Mouse (Mus musculus) midbrain, postnatal 0 days (tissue): ENCODE measurements around the gene Gipr. TPM values are rescaled to one million over a fixed set of nuclear protein-coding genes. Genes with fewer than 3 reads are reported as not detected.

Experiments used
- ATAC-seq: fragments of 200-750 bp; cut with Nextera tagmentation; 2 replicates; pipeline ENCODE4 v1.8.0; 2017; ENCODE audit warnings: moderate number of reproducible peaks, mild to moderate bottlenecking, moderate TSS enrichment, moderate library complexity; ENCODE audit not compliant: low FRiP score
- DNase-seq: peaks from one replicate; pipeline ENCODE4 v3.0.0-alpha.2; 2015; ENCODE audit warnings: low spot score
- H3K27ac ChIP-seq: fragments of 300-500 bp; sonication (generic); 2 replicates; pipeline ENCODE4 v1.5.1; 2014; ENCODE audit warnings: low read depth, mild to moderate bottlenecking, low read length, mixed read lengths
- H3K27me3 ChIP-seq: fragments of 300-500 bp; sonication (generic); 2 replicates; pipeline ENCODE4 v1.6.1; 2014; ENCODE audit warnings: low read length, control low read depth, mixed read lengths; ENCODE audit not compliant: insufficient read depth
- H3K36me3 ChIP-seq: fragments of 300-500 bp; sonication (generic); 2 replicates; pipeline ENCODE4 v1.6.1; 2014; ENCODE audit warnings: low read length, control low read depth, mixed read lengths; ENCODE audit not compliant: insufficient read depth
- H3K4me1 ChIP-seq: fragments of 300-500 bp; sonication (generic); 2 replicates; pipeline ENCODE4 v1.6.1; 2014; ENCODE audit warnings: mild to moderate bottlenecking, control low read depth, antibody characterized with exemption, low read length, mixed read lengths; ENCODE audit not compliant: insufficient read depth
- H3K4me2 ChIP-seq: fragments of 300-500 bp; sonication (generic); 2 replicates; pipeline ENCODE4 v1.6.1; 2014; ENCODE audit warnings: low read depth, mild to moderate bottlenecking, low read length, mixed read lengths; ENCODE audit not compliant: poor library complexity, severe bottlenecking
- H3K4me3 ChIP-seq: fragments of 300-500 bp; sonication (generic); 2 replicates; pipeline ENCODE4 v1.5.1; 2014; ENCODE audit warnings: low read depth, mild to moderate bottlenecking, low read length, moderate library complexity
- H3K9ac ChIP-seq: fragments of 300-500 bp; sonication (generic); replicated peaks from 2 replicates; pipeline ENCODE4 v1.6.1; 2014; ENCODE audit warnings: mild to moderate bottlenecking, low read length, moderate library complexity, mixed read lengths; ENCODE audit not compliant: poor library complexity, severe bottlenecking
- H3K9me3 ChIP-seq: fragments of 300-500 bp; sonication (generic); 2 replicates; pipeline ENCODE4 v1.6.1; 2016; ENCODE audit warnings: low read length, control low read depth
- CTCF ChIP-seq: IDR thresholded peaks from 2 replicates; pipeline ENCODE4 v1.5.1; 2016; ENCODE audit warnings: antibody characterized with exemption, mild to moderate bottlenecking
- WGBS: fragments of 180-500 bp; shearing (Covaris S2); extraction: QIAGEN DNeasy Blood & Tissue Kit; methylation state at CpG from one replicate; pipeline ENCODE4 v1.1.7; 2014; 5-methylcytosine and 5-hydroxymethylcytosine counted together
- polyA plus RNA-seq: library from polyadenylated mRNA; unstranded; fragments of >200 nt; fragmentation: Nextera tagmentation; extraction: Ambion mirVana; gene quantifications from 2 replicates; pipeline ENCODE4 v1.2.1, GENCODE M21; 2015
- total RNA-seq: library from RNA; depleted of rRNA; stranded (reverse); fragments of >200 nt; gene quantifications from 2 replicates; pipeline ENCODE4 v1.2.3, GENCODE M21; 2014

Gene Gipr
- total and polyA plus RNA-seq, 2 experiments from 2014 or later = 2.3 to 7.4 TPM

- DNase-seq (no peak), ATAC-seq (no peak)
- Histone ChIP-seq H3K27ac (no peak overlapping the region), H3K4me1 (no peaks in the 10 kb centered on the region; the same call in 1 of the 2 replicates), H3K36me3 (0 out of 2 replicates have a peak, but pooled peaks cover 2% of the 10 kb centered on the region), H3K9ac (peak overlapping the region; percentile 85; the same call in 1 of the 2 replicates), H3K9me3 (no peaks in the 10 kb centered on the region), H3K4me2 (peak overlapping the region; percentile 88), H3K27me3 (no peaks in the 10 kb centered on the region), H3K4me3 (peak overlapping the region; percentile 74)
- WGBS = 62% methylated on average over 7 of the region's 7 CpGs
- TF ChIP-seq CTCF = no peak
Measured at GRCm38 (mm10) chr7:19177216-19177615, 11.3 kb upstream of the Gipr start.

- no peak for DNase-seq
Measured at GRCm38 (mm10) chr7:19176516-19176947, 10.6 kb upstream of the Gipr start.

GRCm38 (mm10) chr7:19175708-19176515 is 10.0 kb upstream of the Gipr start, which contains the start of gene Eml2:
Gene Eml2, plus strand, starts transcription at chr7:19176421.
- H3K9ac ChIP-seq = peak within 1 kb of the TSS; percentile 85
- peak; percentile 95 for ATAC-seq
- under 1% methylated on average over 30 of the region's 30 CpGs for WGBS
- peak; percentile 95 for DNase-seq
- peak within 1 kb of the TSS; percentile 63 for H3K27ac ChIP-seq
- H3K4me1 ChIP-seq = no peaks in the 10 kb centered on the region; the same call in 1 of the 2 replicates
- no peak for TF ChIP-seq CTCF
- H3K36me3 ChIP-seq = no peaks in the 10 kb centered on the region
- peak within 1 kb of the TSS; percentile 88 for H3K4me2 ChIP-seq
- peak within 1 kb of the TSS; percentile 74 for H3K4me3 ChIP-seq
- H3K27me3 ChIP-seq = no peaks in the 10 kb centered on the region
- no peaks in the 10 kb centered on the region for H3K9me3 ChIP-seq

More at GRCm38 (mm10) chr7:19176516-19176947, 10.6 kb upstream of the Gipr start:
- 6% methylated on average over 16 of the region's 21 CpGs for WGBS
- H3K9ac ChIP-seq = peak overlapping the region; percentile 85
- no peak for TF ChIP-seq CTCF
- no peaks in the 10 kb centered on the region for H3K27me3 ChIP-seq
- H3K9me3 ChIP-seq = no peaks in the 10 kb centered on the region
- peak; percentile 25 for ATAC-seq
- peak overlapping the region; percentile 88 for H3K4me2 ChIP-seq
- peak overlapping the region; percentile 63 for H3K27ac ChIP-seq
- no peaks in the 10 kb centered on the region; the same call in 1 of the 2 replicates for H3K4me1 ChIP-seq
- peak overlapping the region; percentile 74 for H3K4me3 ChIP-seq
- 0 out of 2 replicates have a peak, but pooled peaks cover 1% of the 10 kb centered on the region for H3K36me3 ChIP-seq

GRCm38 (mm10) chr7:19172874-19173273 is 6.9 kb upstream of the Gipr start:
- Histone ChIP-seq H3K27ac (no peak overlapping the region; the same call in 1 of the 2 replicates), H3K9me3 (no peaks in the 10 kb centered on the region), H3K4me2 (peak overlapping the region; percentile 45), H3K36me3 (no peaks in the 10 kb centered on the region), H3K4me1 (no peaks in the 10 kb centered on the region; the same call in 1 of the 2 replicates), H3K27me3 (no peaks in the 10 kb centered on the region), H3K9ac (no peak overlapping the region), H3K4me3 (peak overlapping the region; percentile 14; the same call in 1 of the 2 replicates)
- peak; percentile 83 for DNase-seq
- 2% methylated on average over 17 of the region's 17 CpGs for WGBS
- ATAC-seq = no peak
- TF ChIP-seq CTCF = peak; percentile 90

- H3K9me3 ChIP-seq = no peaks in the 10 kb centered on the region
- no peak overlapping the region; the same call in 1 of the 2 replicates for H3K9ac ChIP-seq
- 46% methylated on average over 8 of the region's 8 CpGs for WGBS
- no peak for DNase-seq
- H3K4me1 ChIP-seq = no peaks in the 10 kb centered on the region; the same call in 1 of the 2 replicates
- no peak overlapping the region for H3K4me2 ChIP-seq
- H3K27me3 ChIP-seq = no peaks in the 10 kb centered on the region
- no peak overlapping the region for H3K27ac ChIP-seq
- no peaks in the 10 kb centered on the region for H3K36me3 ChIP-seq
- no peak overlapping the region for H3K4me3 ChIP-seq
- TF ChIP-seq CTCF = no peak
- no peak for ATAC-seq
Measured at GRCm38 (mm10) chr7:19171831-19172230, 5.9 kb upstream of the Gipr start.

GRCm38 (mm10) chr7:19170142-19170541 is 4.2 kb upstream of the Gipr start:
- no peaks in the 10 kb centered on the region; the same call in 1 of the 2 replicates for H3K4me1 ChIP-seq
- no peak for TF ChIP-seq CTCF
- H3K27ac ChIP-seq = peak overlapping the region; percentile 32; the same call in 1 of the 2 replicates
- ATAC-seq (peak; percentile 39; the same call in 1 of the 2 replicates), DNase-seq (no peak)
- no peak overlapping the region for H3K4me3 ChIP-seq
- no peaks in the 10 kb centered on the region for H3K27me3 ChIP-seq
- no peaks in the 10 kb centered on the region for H3K9me3 ChIP-seq
- no peak overlapping the region for H3K9ac ChIP-seq
- WGBS = 43% methylated on average over 8 of the region's 8 CpGs
- no peaks in the 10 kb centered on the region for H3K36me3 ChIP-seq
- no peak overlapping the region for H3K4me2 ChIP-seq
